In genomic region chr3:7755445-7755844, GRCm38 (mm10) we compare ENCODE assay signal across 10 mouse cellular contexts.
DNase-seq lines count a peak whose midpoint lies in the region; ATAC-seq and TF ChIP-seq lines count a peak whose summit lies in the region.
"Had no signal": no experiment of that assay in that cellular context is flagged by ENCODE, and none has a peak within 500 bp of the region (broad histone marks: within the 10 kb centered on the region; RNA-seq: fewer than 3 reads in every experiment).

No protein-coding gene starts in this region.

- WGBS in stomach, embryonic 14.5 days, result 26% methylated on average over 4 of the region's 4 CpGs
- 29% methylated on average over 4 of the region's 4 CpGs for WGBS in stomach, postnatal 0 days
- WGBS in forebrain, embryonic 10.5 days, result 84% methylated on average over 4 of the region's 4 CpGs
- WGBS in neural tube, embryonic 15.5 days, result 69% methylated on average over 4 of the region's 4 CpGs

- H3K9ac ChIP-seq in stomach, embryonic 14.5 days (replicated peaks; ENCODE audit: low read depth, low read length), result no peak overlapping the region
- no peak overlapping the region for H3K9ac ChIP-seq in stomach, postnatal 0 days (ENCODE audit: low read length)
- H3K9ac ChIP-seq in neural tube, embryonic 15.5 days (replicated peaks), result no peak overlapping the region
- H3K9ac ChIP-seq: limb, embryonic 15.5 days had no signal

- H3K4me1 ChIP-seq in stomach, embryonic 14.5 days (ENCODE audit: control insufficient read depth, insufficient read depth, low read length), result no peaks in the 10 kb centered on the region
- H3K4me1 ChIP-seq in stomach, postnatal 0 days (replicated peaks; ENCODE audit: control insufficient read depth, insufficient read depth), result no peaks in the 10 kb centered on the region
- no peaks in the 10 kb centered on the region for H3K4me1 ChIP-seq in forebrain, embryonic 10.5 days
- H3K4me1 ChIP-seq in neural tube, embryonic 15.5 days, result no peaks in the 10 kb centered on the region
- H3K4me1 ChIP-seq: limb, embryonic 15.5 days had no signal

- no peaks in the 10 kb centered on the region for H3K27me3 ChIP-seq in stomach, embryonic 14.5 days (ENCODE audit: control insufficient read depth, insufficient read depth, low read length)
- H3K27me3 ChIP-seq in stomach, postnatal 0 days (ENCODE audit: control insufficient read depth, insufficient read depth, low read length), result no peaks in the 10 kb centered on the region
- no peaks in the 10 kb centered on the region for H3K27me3 ChIP-seq in forebrain, embryonic 10.5 days (ENCODE audit: poor library complexity, severe bottlenecking)
- H3K27me3 ChIP-seq in neural tube, embryonic 15.5 days (replicated peaks), result no peaks in the 10 kb centered on the region
- H3K27me3 ChIP-seq: limb, embryonic 15.5 days had no signal

- H3K36me3 ChIP-seq in stomach, embryonic 14.5 days (ENCODE audit: control insufficient read depth, insufficient read depth, low read length), result no peaks in the 10 kb centered on the region
- no peaks in the 10 kb centered on the region for H3K36me3 ChIP-seq in stomach, postnatal 0 days (ENCODE audit: control insufficient read depth, insufficient read depth, low read length)
- H3K36me3 ChIP-seq in forebrain, embryonic 10.5 days (replicated peaks), result no peaks in the 10 kb centered on the region
- no peaks in the 10 kb centered on the region for H3K36me3 ChIP-seq in neural tube, embryonic 15.5 days
- H3K36me3 ChIP-seq: limb, embryonic 15.5 days had no signal

- no peak for TF ChIP-seq EP300 in stomach, postnatal 0 days (optimal IDR thresholded peaks at IDR 0.05)

- H3K4me3 ChIP-seq in stomach, embryonic 14.5 days (ENCODE audit: low read depth, low read length), result no peak overlapping the region
- H3K4me3 ChIP-seq in stomach, postnatal 0 days (ENCODE audit: low read depth, low read length), result no peak overlapping the region
- no peak overlapping the region for H3K4me3 ChIP-seq in forebrain, embryonic 10.5 days
- H3K4me3 ChIP-seq in neural tube, embryonic 15.5 days (replicated peaks), result no peak overlapping the region
- H3K4me3 ChIP-seq: heart, adult 2 months; limb, embryonic 15.5 days had no signal

- peak; percentile 6 for DNase-seq in gastrocnemius, postnatal 14 days
- DNase-seq in gastrocnemius, adult 8-10 months (ENCODE audit: low spot score in 2 of 2), result no peak
- no peak for DNase-seq in stomach, postnatal 0 days (ENCODE audit: low spot score)
- peak; percentile 40 for DNase-seq in heart, postnatal 4 days
- DNase-seq in forebrain, embryonic 10.5 days (ENCODE audit: extremely low spot score, low spot score), result no peak
- no peak for DNase-seq in retina, embryonic 14.5 days (ENCODE audit: low spot score)

- intact Hi-C loops in gastrocnemius, postnatal 14 days (cut with DNase I; ENCODE audit: low total_unique reads), result no loop called here

- H3K4me2 ChIP-seq in stomach, embryonic 14.5 days (replicated peaks; ENCODE audit: low read depth, low read length), result no peak overlapping the region
- H3K4me2 ChIP-seq in stomach, postnatal 0 days (replicated peaks; ENCODE audit: low read depth), result no peak overlapping the region
- no peak overlapping the region for H3K4me2 ChIP-seq in neural tube, embryonic 15.5 days
- H3K4me2 ChIP-seq: limb, embryonic 15.5 days had no signal

- H3K9me3 ChIP-seq in stomach, embryonic 14.5 days (ENCODE audit: control insufficient read depth, low read depth, low read length), result no peaks in the 10 kb centered on the region
- H3K9me3 ChIP-seq in stomach, postnatal 0 days (ENCODE audit: control insufficient read depth, low read length), result no peaks in the 10 kb centered on the region
- no peaks in the 10 kb centered on the region for H3K9me3 ChIP-seq in forebrain, embryonic 10.5 days
- H3K9me3 ChIP-seq in neural tube, embryonic 15.5 days (replicated peaks), result no peaks in the 10 kb centered on the region
- H3K9me3 ChIP-seq: limb, embryonic 15.5 days had no signal

- TF ChIP-seq CTCF in stomach, postnatal 0 days (IDR thresholded peaks at IDR 0.05; ENCODE audit: low read depth), result no peak

- H3K27ac ChIP-seq in stomach, embryonic 14.5 days (ENCODE audit: low read length), result no peak overlapping the region
- no peak overlapping the region for H3K27ac ChIP-seq in stomach, postnatal 0 days (replicated peaks)
- H3K27ac ChIP-seq in forebrain, embryonic 10.5 days, result no peak overlapping the region
- no peak overlapping the region for H3K27ac ChIP-seq in neural tube, embryonic 15.5 days (replicated peaks)
- H3K27ac ChIP-seq: heart, adult 2 months; limb, embryonic 15.5 days had no signal

- peak; percentile 58; the same call in 1 of the 2 replicates for ATAC-seq in stomach, embryonic 14.5 days (ENCODE audit: insufficient number of reproducible peaks, insufficient read depth, low FRiP score, low read depth)
- no peak for ATAC-seq in stomach, postnatal 0 days (ENCODE audit: low FRiP score, low TSS enrichment)
- no peak for ATAC-seq in neural tube, embryonic 15.5 days (ENCODE audit: low FRiP score)

Comparison
In these comparisons a context has a peak if more than half of its experiments do, and no peak if none do; other contexts are left out.
1. DNase-seq: peak in gastrocnemius, postnatal 14 days (single experiment) and heart, postnatal 4 days (single experiment); none in gastrocnemius, adult 8-10 months (0 of 2), stomach, postnatal 0 days (single experiment), forebrain, embryonic 10.5 days (single experiment) and retina, embryonic 14.5 days (single experiment).